Mouse (Mus musculus) liver, postnatal 0 days (tissue): ENCODE measurements around the gene Vps11.
A peak's percentile ranks its signal among the peaks of the same experiment; 100 is the strongest.

ENCODE experiments used
- CTCF ChIP-seq: sonication (generic); IDR thresholded peaks from 2 replicates; pipeline ENCODE4 v1.5.1; 2016; ENCODE audit warnings: antibody characterized with exemption, low read depth
- EP300 ChIP-seq: IDR thresholded peaks from 2 replicates; pipeline ENCODE4 v1.6.1; 2016; ENCODE audit warnings: antibody characterized with exemption, low read depth, mild to moderate bottlenecking

DNA sequence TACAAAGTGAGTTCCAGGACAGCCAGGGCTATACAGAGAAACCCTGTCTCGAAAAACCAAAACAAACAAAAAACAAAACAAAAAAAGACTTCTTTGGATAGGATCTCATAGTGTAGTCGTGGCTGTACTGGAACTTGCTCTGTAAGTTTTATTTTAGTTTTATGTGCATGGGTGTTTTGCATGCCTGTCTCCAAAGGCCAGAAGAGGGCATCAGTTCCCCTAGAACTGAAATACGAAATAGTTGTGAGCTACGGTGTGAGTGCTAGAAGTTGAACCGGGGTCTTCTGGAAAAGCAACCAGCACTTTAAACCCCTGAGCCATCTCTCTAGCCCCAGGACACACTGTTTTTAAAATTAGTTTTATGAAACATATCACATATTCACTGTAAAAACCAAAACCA, 22.9 kb downstream of the Vps11 start:
- TF ChIP-seq EP300 (no peak), CTCF (peak; percentile 56)
